Mouse (Mus musculus): ENCODE measurements around the gene Rnf44.

The Rnf44 gene

DNA sequence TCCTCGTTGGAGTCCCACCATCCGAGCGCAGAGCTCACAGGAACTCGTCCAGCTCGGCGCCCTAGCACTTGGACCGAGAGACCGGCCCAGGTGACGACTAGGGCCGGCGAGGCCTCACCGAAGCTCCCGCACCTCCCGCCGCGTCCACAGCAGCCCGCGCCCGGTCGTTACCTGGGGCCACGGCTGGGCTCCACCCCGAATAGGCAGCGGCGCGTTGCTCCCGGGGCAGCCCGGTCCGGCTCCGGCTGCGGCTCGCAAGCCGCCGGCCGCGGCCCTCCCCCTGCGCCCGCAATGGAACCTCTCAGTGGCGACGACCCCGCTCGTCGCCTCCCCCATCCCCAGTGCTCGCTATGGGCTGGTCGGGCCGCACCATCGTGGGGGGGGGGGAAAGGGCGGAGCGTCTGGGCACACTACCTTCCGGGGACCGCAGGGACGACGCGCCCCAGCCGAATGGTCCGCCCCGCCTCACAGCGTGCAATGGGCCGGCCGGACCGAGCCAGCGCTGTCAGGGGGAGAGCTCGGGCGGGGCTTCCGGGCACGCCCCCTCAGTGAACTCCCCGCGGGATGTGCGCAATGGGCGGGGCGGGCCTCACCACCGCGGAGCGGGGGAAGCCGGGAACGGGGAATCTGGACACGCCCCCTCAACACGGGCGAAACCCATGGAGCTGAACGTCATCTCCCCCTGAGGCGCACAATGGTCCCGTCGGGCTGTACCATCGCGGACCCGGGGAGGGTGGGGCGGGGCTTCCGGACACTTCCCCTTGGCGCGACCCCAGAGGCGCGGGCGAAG is at the start of gene Rnf44:
Gene Rnf44, minus strand, starts transcription at position 350 of the 790 bp plus-strand sequence.
- peak; percentile 100 for DNase-seq (ENCODE audit: low read depth, low spot score)

DNA sequence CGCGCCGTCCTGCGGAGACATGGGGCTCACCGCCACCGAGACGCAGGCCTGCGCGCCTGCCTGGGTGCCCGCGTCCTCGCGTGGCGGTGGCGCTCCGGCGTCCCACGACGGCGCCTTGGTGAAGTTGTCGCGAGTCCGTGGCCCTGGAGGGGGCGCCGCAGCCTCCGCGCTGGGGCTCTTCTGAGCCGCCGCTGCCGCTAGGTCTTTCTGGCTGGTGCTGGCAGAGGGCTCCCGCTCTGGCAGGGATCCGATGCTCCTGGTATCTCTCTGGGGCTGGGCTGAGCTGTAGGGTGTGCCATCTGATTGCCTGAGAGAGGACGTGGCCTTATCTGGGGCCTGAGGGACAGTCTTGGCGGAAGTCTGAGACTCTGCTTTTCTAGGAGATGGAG is 44.5 kb upstream of the Rnf44 start:
- DNase-seq (ENCODE audit: low read depth, low spot score): no peak

GRCm38 (mm10) chr13:54737488-54738212 is 43.9 kb upstream of the Rnf44 start:
- no peak for DNase-seq (ENCODE audit: low read depth, low spot score)

- no peak for DNase-seq (ENCODE audit: low read depth, low spot score)
Measured at GRCm38 (mm10) chr13:54736931-54737330, 43.2 kb upstream of the Rnf44 start.

- DNase-seq (ENCODE audit: low read depth, low spot score): no peak
Measured at GRCm38 (mm10) chr13:54726131-54726530, 32.4 kb upstream of the Rnf44 start.

GRCm38 (mm10) chr13:54723143-54723542 is 29.4 kb upstream of the Rnf44 start:
- DNase-seq (ENCODE audit: low read depth, low spot score): no peak

GRCm38 (mm10) chr13:54716916-54717315 is 23.2 kb upstream of the Rnf44 start:
- DNase-seq (ENCODE audit: low read depth, low spot score): peak; percentile 46

- DNase-seq (ENCODE audit: low read depth, low spot score): no peak
Measured at GRCm38 (mm10) chr13:54714996-54715395, 21.3 kb upstream of the Rnf44 start.

- DNase-seq (ENCODE audit: low read depth, low spot score): no peak
Measured at GRCm38 (mm10) chr13:54714393-54714792, 20.7 kb upstream of the Rnf44 start.

- no peak for DNase-seq (ENCODE audit: low read depth, low spot score)
Measured at GRCm38 (mm10) chr13:54710866-54711265, 17.2 kb upstream of the Rnf44 start.

DNA sequence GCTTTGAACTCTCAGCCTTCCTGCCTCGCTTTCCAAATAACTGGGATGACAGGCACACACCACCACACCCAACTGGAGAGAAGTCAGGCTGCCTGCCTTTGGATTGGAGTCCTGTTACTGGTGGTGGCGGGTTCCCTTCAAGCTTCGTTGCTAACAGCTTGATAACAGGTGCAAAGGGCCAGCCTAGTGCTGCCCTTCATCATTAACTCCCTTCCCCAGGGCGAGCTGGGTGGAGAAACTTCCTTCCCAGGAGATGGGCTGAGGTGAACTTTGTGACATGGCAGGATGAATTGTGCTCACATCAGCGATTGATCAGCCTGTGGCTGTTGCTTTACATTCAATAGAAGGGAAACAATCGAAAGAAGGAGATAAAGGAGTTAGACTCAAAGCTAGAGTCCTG is 11.2 kb upstream of the Rnf44 start:
- no peak for DNase-seq (ENCODE audit: low read depth, low spot score)

GRCm38 (mm10) chr13:54702507-54702906 is 8.8 kb upstream of the Rnf44 start:
- DNase-seq (ENCODE audit: low read depth, low spot score): no peak

DNA sequence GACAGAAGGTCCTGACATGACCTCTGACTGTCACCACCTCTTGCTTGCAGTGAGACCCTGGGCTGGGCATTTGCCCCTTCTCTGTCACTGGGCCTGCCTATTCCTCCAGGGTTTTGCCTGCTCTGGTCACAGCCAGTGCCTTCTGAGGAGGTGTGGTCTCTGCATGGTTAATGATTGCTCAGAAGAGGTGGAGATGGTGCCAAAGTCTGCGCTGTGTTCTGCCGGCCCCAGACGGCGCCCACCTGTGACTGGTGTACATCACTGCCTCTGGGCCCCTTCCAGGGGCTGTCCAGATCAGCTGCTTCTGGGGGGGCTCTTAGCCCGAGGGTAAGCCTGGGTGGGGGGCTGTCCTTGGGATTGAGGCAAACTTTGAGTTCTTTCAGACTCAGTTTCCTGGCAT is 7.5 kb upstream of the Rnf44 start, which contains the start of gene Cdhr2:
Gene Cdhr2, plus strand, starts transcription at position 219 of the 400 bp plus-strand sequence.
- DNase-seq (ENCODE audit: low read depth, low spot score): no peak

DNA sequence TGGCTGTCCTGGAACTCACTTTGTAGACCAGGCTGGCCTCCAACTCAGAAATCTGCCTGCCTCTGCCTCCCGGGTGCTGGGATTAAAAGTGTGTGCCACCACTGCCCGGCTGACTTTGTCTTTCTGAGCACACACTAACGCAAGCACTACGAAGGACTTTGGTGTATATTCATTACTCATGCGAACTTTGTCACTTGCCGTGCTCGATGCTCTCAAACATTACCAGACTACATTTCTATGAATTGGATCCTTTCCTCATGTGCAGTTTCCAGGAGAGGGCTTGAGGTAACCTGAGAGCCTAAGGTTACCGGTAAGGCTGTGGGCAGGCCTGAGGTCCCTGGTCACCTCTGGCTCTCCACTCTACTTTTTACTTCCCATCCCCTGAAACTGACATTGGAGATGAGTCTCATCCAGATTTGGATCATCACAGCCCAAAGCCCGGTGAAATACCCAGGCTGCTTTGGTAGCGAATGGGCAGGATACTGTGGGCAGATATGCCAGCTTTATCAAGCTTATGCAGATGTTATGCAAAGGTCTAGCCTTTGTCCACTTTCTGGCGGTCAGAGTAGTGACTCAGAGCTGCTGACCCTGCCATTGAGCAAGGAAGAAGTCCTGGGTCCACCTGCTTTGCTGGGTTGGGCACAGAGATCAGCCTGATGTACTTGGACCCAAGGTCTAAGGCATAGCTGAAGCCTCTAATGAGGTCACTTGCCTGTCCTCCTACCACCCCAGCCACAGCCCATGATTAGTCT is 1.9 kb upstream of the Rnf44 start:
- no peak for DNase-seq (ENCODE audit: low read depth, low spot score)

- no peak for DNase-seq (ENCODE audit: low read depth, low spot score)
Measured at GRCm38 (mm10) chr13:54694348-54695060, 797 bp upstream of the Rnf44 start.

- no peak for DNase-seq (ENCODE audit: low read depth, low spot score)
Measured at GRCm38 (mm10) chr13:54692711-54693557, 773 bp downstream of the Rnf44 start.

GRCm38 (mm10) chr13:54691737-54692136 is 2.0 kb downstream of the Rnf44 start:
- DNase-seq (ENCODE audit: low read depth, low spot score): no peak

DNA sequence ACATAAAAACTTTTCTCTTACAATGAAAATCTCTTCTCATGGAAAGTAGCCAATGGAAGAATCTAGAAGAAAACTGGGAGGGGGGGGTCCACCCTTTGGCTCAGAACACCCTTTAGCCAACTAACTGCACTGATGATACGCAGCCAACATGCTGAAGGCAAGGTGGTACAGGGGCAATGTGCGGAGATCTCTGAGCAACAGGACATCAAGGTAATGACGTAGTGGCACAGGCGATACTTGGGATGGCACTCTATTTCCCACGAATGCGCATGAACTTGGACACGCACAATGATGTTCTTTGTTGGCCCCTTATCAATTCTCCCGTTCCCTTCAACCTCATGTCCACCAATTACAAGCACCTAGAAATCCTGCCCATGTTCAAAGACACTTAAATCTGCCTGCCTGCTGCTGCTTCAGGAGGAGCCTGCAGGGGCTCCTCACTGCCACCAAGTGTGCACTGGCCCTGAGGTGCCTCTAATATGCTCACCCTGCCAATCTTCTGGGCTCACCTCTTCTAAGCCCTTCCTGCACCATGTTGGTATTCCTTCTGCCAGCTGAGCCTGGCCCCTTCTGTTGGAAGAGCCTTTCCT is 3.5 kb downstream of the Rnf44 start:
- no peak for DNase-seq (ENCODE audit: low read depth, low spot score)

DNA sequence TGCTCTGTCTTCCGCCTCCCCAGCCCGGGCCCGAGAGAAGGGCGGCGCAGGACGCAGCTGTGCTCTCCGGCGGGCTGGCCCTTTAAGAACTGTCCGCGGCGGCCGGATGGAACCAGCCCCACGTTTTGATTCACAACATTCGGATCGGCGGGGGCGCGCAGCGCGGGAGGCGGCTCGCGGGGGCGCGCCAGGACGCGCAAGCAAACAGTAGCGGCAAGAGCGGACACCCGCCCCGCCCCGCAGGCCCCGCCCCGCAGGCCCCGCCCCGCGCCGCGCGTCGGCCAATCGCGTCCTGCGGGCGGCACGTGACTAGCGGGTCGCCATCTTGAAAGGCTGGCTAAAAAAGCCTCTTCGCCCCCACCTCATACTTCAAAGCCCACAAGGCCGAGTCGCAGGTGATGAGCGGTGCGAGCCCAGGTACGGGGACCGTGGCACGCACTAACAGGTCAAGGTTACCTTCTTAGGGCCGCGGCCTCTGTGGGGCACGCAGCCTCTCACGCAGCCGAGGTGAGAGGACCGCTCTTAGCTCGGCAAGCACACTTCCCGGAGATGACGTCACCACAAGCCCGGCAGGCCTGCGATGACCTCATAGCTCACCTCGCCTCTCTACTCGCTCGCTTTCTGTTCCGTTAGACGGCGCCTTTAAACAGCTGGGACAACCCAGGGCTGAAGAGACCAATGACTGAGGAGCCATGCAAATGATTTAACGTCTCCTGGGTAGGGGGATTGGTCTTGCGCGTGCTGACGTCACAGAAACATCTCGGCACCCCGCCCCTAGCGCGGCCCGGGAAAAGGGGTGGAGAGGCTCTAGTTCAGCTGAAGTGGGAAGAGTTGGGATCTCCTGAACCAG is 5.9 kb downstream of the Rnf44 start:
- DNase-seq (ENCODE audit: low read depth, low spot score): peak; percentile 83

Data from retina, adult 2 months (tissue).